Mouse (Mus musculus) intestine, embryonic 14.5 days (tissue): Measurements from ENCODE around the gene Flot1. TPM values are rescaled to one million over a fixed set of nuclear protein-coding genes. Genes with fewer than 3 reads are reported as not detected.
A peak's percentile ranks its signal among the peaks of the same experiment; 100 is the strongest.

ENCODE experiments used
- ATAC-seq: fragments of 200-750 bp; cut with Nextera tagmentation; replicated peaks from 2 replicates; pipeline ENCODE4 v1.8.0; 2017; ENCODE audit warnings: low read depth, moderate number of reproducible peaks, moderate TSS enrichment, moderate library complexity; ENCODE audit not compliant: low FRiP score, low TSS enrichment
- DNase-seq: peaks from one replicate; pipeline ENCODE4 v3.0.0-alpha.2; 2018; ENCODE audit warnings: low spot score
- H3K27ac ChIP-seq: fragments of 300-500 bp; sonication (generic); 2 replicates; pipeline ENCODE4 v1.5.1; 2014; ENCODE audit warnings: low read depth, mild to moderate bottlenecking, control low read depth
- H3K27me3 ChIP-seq: fragments of 300-500 bp; sonication (generic); replicated peaks from 2 replicates; pipeline ENCODE4 v1.6.1; 2014; ENCODE audit warnings: low read length, control low read depth; ENCODE audit not compliant: control insufficient read depth, insufficient read depth
- H3K36me3 ChIP-seq: fragments of 300-500 bp; sonication (generic); 2 replicates; pipeline ENCODE4 v1.6.1; 2014; ENCODE audit warnings: low read length, control low read depth; ENCODE audit not compliant: control insufficient read depth, insufficient read depth
- H3K4me1 ChIP-seq: fragments of 300-500 bp; sonication (generic); replicated peaks from 2 replicates; pipeline ENCODE4 v1.6.1; 2014; ENCODE audit warnings: low read length, control low read depth, mixed read lengths; ENCODE audit not compliant: control insufficient read depth, insufficient read depth
- H3K4me2 ChIP-seq: fragments of 300-500 bp; sonication (generic); 2 replicates; pipeline ENCODE4 v1.6.1; 2014; ENCODE audit warnings: low read length
- H3K4me3 ChIP-seq: fragments of 300-500 bp; sonication (generic); 2 replicates; pipeline ENCODE4 v1.5.1; 2014; ENCODE audit warnings: low read depth, low read length, control low read depth, mixed read lengths
- H3K9ac ChIP-seq: fragments of 300-500 bp; sonication (generic); 2 replicates; pipeline ENCODE4 v1.6.1; 2014; ENCODE audit warnings: mild to moderate bottlenecking, low read length
- H3K9me3 ChIP-seq: fragments of 300-500 bp; sonication (generic); 2 replicates; pipeline ENCODE4 v1.6.1; 2016; ENCODE audit warnings: low read length, control low read depth; ENCODE audit not compliant: control insufficient read depth
- WGBS: fragments of 180-500 bp; shearing (Covaris S2); extraction: QIAGEN DNeasy Blood & Tissue Kit; methylation state at CpG from one replicate; pipeline ENCODE4 v1.1.7; 2014; 5-methylcytosine and 5-hydroxymethylcytosine counted together
- microRNA-seq: library from miRNA; unstranded; fragments of <30 nt; microRNA quantifications from one replicate; pipeline ENCODE4, GENCODE M21; 2016
- polyA plus RNA-seq: library from polyadenylated mRNA; unstranded; fragments of >200 nt; fragmentation: Nextera tagmentation; extraction: Ambion mirVana; gene quantifications from 2 replicates; pipeline ENCODE4 v1.2.1, GENCODE M21; 2014

The Flot1 gene
- polyA plus RNA-seq, 1 experiment from 2014 or later: 42.5 TPM

DNA sequence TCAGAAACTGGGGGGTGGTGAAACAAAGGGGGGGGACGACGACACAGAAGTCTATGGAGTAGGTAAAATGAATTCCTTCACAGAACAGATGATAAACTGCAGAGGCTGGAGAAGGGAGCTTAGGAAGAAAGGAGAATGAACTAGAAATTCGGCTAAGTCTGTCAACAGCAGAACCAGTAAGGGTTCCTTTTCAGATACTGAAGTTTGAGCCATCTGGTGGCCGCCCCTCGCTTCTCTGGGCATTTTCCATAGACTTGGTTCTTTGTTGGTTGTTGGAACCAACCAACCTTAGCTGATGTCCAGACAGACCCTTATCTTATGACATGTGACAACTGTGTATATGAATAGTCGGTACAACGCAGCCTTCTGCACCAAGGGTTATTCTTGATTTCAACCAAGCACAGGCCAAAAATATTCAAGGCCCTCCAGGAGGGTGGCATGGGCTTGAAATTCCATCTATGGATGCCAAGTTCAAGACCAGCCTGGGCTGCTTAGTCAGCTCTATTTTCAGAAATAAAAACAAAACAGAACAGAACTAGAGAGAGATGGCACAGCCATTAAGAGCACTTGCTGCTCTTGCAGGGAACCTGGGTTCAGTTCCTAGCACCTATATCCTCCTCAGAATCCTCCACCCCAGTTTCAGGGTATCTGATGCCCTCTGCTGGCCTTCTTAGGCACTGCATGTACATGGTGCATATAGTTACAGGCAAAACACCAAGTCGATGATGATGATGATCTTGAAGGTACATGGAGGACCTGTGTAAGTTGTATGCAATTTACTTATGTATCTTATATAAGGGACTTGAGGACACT lies 48.1 kb downstream of the Flot1 start:
- no peak overlapping the region for H3K9ac ChIP-seq
- WGBS: 72% methylated on average over 8 of the region's 8 CpGs

GRCm38 (mm10) chr17:35873774-35874519 lies 50.9 kb downstream of the Flot1 start:
- DNase-seq (peak; percentile 94), ATAC-seq (0 out of 2 replicates have a peak, but pooled peaks have one; percentile 30)
- H3K9me3 ChIP-seq: 0 out of 2 replicates have a peak, but pooled peaks cover 5% of the 10 kb centered on the region
- H3K4me2 ChIP-seq: peak overlapping the region; percentile 13; the same call in 1 of the 2 replicates
- no peaks in the 10 kb centered on the region for H3K27me3 ChIP-seq
- WGBS: 31% methylated on average over 21 of the region's 21 CpGs
- no peak overlapping the region for H3K27ac ChIP-seq
- no peak overlapping the region for H3K9ac ChIP-seq
- peaks cover 35% of the 10 kb centered on the region for H3K36me3 ChIP-seq
- no peak overlapping the region for H3K4me3 ChIP-seq
- peaks cover 25% of the 10 kb centered on the region for H3K4me1 ChIP-seq

More for the DNA sequence above, 48.1 kb downstream of the Flot1 start:
- ATAC-seq: no peak
- Histone ChIP-seq H3K27ac (peak overlapping the region; percentile 77), H3K9me3 (0 out of 2 replicates have a peak, but pooled peaks cover 5% of the 10 kb centered on the region), H3K36me3 (peaks cover 28% of the 10 kb centered on the region), H3K27me3 (no peaks in the 10 kb centered on the region), H3K4me2 (peak overlapping the region; percentile 92), H3K4me1 (peaks cover 44% of the 10 kb centered on the region), H3K4me3 (peak overlapping the region; percentile 68)
- no peak for DNase-seq

- WGBS: 94% methylated on average over 6 of the region's 6 CpGs
- no peak for ATAC-seq
- H3K36me3 ChIP-seq: peaks cover 35% of the 10 kb centered on the region
These were observed 51.7 kb downstream of the Flot1 start for GRCm38 (mm10) chr17:35874721-35875120.

GRCm38 (mm10) chr17:35879245-35880057 lies 56.4 kb downstream of the Flot1 start, which contains the start of gene Dhx16:
Gene Dhx16, plus strand, starts transcription at chr17:35879819.
- H3K4me1 ChIP-seq: peaks cover 5% of the 10 kb centered on the region
- no peaks in the 10 kb centered on the region for H3K27me3 ChIP-seq
- 6% methylated on average over 65 of the region's 66 CpGs for WGBS
- peak; percentile 90 for ATAC-seq
- H3K27ac ChIP-seq: no peak within 1 kb of the TSS
- H3K9ac ChIP-seq: peak within 1 kb of the TSS; percentile 80
- H3K36me3 ChIP-seq: peaks cover 54% of the 10 kb centered on the region
- peak within 1 kb of the TSS; percentile 76 for H3K4me3 ChIP-seq
- peak; percentile 94 for DNase-seq
- no peaks in the 10 kb centered on the region for H3K9me3 ChIP-seq
- H3K4me2 ChIP-seq: peak within 1 kb of the TSS; percentile 86

More at GRCm38 (mm10) chr17:35874721-35875120, 51.7 kb downstream of the Flot1 start:
- Histone ChIP-seq H3K9me3 (0 out of 2 replicates have a peak, but pooled peaks cover 5% of the 10 kb centered on the region), H3K4me3 (no peak overlapping the region), H3K27me3 (no peaks in the 10 kb centered on the region), H3K27ac (no peak overlapping the region), H3K4me2 (no peak overlapping the region), H3K9ac (no peak overlapping the region), H3K4me1 (peaks cover 18% of the 10 kb centered on the region)
- no peak for DNase-seq

Small RNAs within 50 kb of the gene (microRNA-seq; reads per million reads assigned to microRNA genes)
- 0.59 reads per million for gene Gm28033

Other genes with a start within 250 kb of the Flot1 start
- 3.3 and 3.6 TPM in 2 replicates for gene Sfta2, start 221.7 kb upstream of the Flot1 start, polyA plus RNA-seq
- not detected in 2 replicates for gene Gm9573, start 196.6 kb upstream of the Flot1 start, polyA plus RNA-seq
- gene Mucl3, start 179.5 kb upstream of the Flot1 start, polyA plus RNA-seq: 0.39 and 0.77 TPM in 2 replicates
- gene Vars2, start 155.6 kb upstream of the Flot1 start, polyA plus RNA-seq: 16.0 and 18.1 TPM in 2 replicates
- gene Gtf2h4, start 149.5 kb upstream of the Flot1 start, polyA plus RNA-seq: 47.2 and 49.9 TPM in 2 replicates
- gene Ddr1, start 118.6 kb upstream of the Flot1 start, polyA plus RNA-seq: 44.6 and 45.1 TPM in 2 replicates
- 4.4 and 5.1 TPM in 2 replicates for gene Ier3, start 1.5 kb upstream of the Flot1 start, polyA plus RNA-seq
- 923 and 1,006 TPM in 2 replicates for gene Tubb5, start 15.1 kb downstream of the Flot1 start, polyA plus RNA-seq
- gene Mdc1, start 18.3 kb downstream of the Flot1 start, polyA plus RNA-seq: 16.6 and 17.8 TPM in 2 replicates
- 62.6 and 69.3 TPM in 2 replicates for gene Nrm, start 38.1 kb downstream of the Flot1 start, polyA plus RNA-seq
- 21.2 and 23.2 TPM in 2 replicates for gene Ppp1r18, start 42.4 kb downstream of the Flot1 start, polyA plus RNA-seq
- 37.2 and 46.1 TPM in 2 replicates for gene Dhx16, start 56.6 kb downstream of the Flot1 start, polyA plus RNA-seq
- gene 2310061I04Rik, start 74.2 kb downstream of the Flot1 start, polyA plus RNA-seq: 26.7 and 30.6 TPM in 2 replicates
- 68.5 and 76.3 TPM in 2 replicates for gene Atat1, start 86.8 kb downstream of the Flot1 start, polyA plus RNA-seq
- gene Mrps18b, start 93.2 kb downstream of the Flot1 start, polyA plus RNA-seq: 119 and 128 TPM in 2 replicates
- 33.8 and 34.0 TPM in 2 replicates for gene Ppp1r10, start 93.2 kb downstream of the Flot1 start, polyA plus RNA-seq
- gene Abcf1, start 146.5 kb downstream of the Flot1 start, polyA plus RNA-seq: 88.4 and 89.1 TPM in 2 replicates
- gene Gnl1, start 156.6 kb downstream of the Flot1 start, polyA plus RNA-seq: 37.8 and 38.3 TPM in 2 replicates
- 25.3 and 26.1 TPM in 2 replicates for gene Prr3, start 157.0 kb downstream of the Flot1 start, polyA plus RNA-seq
- gene H2-T24, start 197.3 kb downstream of the Flot1 start, polyA plus RNA-seq: 2.0 and 3.4 TPM in 2 replicates
- gene H2-T23, start 209.6 kb downstream of the Flot1 start, polyA plus RNA-seq: 4.9 and 5.7 TPM in 2 replicates
- 15.0 and 17.8 TPM in 2 replicates for gene H2-T22, start 219.5 kb downstream of the Flot1 start, polyA plus RNA-seq
- not detected in 2 replicates for gene Gm6034, start 219.7 kb downstream of the Flot1 start, polyA plus RNA-seq
- gene Gm11127, start 235.1 kb downstream of the Flot1 start, polyA plus RNA-seq: not detected in 2 replicates